Mouse (Mus musculus): Measurements from ENCODE around the gene Ccdc116.
"Not testable (repeated sequence)": the region's sequence is repeated elsewhere in the genome, so short reads cannot be mapped to it uniquely, and the experiment has no call there.

Gene Ccdc116

GRCm38 (mm10) chr16:17146772-17147235, at the start of gene Ccdc116:
Gene Ccdc116, minus strand, starts transcription at chr16:17147229.
- DNase-seq: peak; percentile 74

DNA sequence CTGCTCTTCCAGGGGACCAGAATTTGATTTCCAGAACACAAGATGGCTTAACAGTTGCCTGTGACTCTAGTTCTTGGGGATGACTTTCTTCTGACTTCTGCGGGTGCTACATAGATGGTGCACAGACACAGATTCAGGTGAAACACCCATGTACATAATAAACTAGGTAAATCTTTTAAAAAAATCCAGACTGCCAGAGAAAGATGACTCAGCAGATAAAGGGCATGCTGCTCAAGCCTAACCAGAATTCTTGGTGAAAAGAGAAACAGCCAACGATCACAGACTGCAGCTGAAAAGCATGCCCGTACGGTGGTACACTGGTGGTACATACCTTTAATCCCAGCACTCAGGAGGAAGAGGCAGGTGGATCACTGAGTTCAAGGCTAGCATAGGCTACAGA, 46.8 kb upstream of the Ccdc116 start:
- no peak for DNase-seq

DNA sequence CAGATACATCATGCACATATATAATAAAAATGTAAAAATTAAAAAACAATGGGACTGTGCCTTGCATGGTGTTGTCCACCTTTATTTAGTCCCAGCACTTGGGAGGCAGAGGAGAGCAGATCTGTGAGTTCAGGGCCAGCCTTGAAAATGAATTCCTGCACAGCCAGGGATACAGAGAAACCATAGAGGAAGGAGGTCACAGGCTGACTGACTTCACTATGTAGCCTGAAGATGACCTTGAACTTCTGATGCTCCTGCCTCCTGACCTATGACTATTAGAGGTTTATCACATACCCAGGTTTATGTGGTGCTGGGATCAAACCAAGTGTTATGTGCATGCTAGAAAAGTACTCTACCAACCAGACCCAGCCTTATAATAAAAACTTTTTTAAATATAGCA, 38.4 kb upstream of the Ccdc116 start:
- no peak for DNase-seq

DNA sequence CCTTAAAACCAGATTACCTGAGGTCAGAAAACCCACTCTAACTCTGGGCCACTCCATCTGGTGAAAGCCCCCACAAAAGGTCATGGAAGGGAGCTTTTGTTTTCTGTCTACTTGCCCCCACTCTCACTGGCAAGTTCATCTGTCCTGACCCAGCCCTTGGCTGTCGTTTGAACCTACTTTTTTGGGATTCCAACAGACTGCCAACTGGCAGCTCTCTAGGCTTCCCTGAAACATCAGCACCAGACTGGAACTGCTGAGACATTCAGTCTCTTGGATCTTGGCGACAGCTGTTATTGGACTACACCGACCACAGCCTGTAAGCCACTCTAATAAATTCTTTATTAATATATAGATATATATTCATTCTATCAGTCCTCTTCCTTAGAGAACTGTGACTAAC, 36.0 kb upstream of the Ccdc116 start:
- DNase-seq: no peak

GRCm38 (mm10) chr16:17182136-17182535, 35.1 kb upstream of the Ccdc116 start:
- no peak for DNase-seq

GRCm38 (mm10) chr16:17181382-17181781, 34.4 kb upstream of the Ccdc116 start:
- DNase-seq: no peak

DNA sequence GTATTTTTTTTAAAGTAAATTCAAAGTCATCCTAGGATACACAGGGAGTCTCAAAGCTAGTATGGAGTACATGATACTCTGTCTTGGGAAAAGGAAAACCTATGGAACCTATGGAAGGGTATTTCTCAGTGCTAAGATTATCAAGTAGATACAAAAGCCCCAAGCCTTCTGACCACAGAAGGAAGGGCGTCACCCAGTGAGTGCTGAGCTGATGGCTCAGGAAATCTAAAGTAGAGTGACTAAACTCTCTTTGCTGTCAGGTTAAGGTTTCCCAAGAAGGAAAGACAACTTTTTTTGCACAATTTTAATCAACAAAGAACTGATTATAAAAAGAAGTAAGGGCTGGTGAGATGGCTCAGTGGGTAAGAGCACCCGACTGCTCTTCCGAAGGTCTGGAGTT, 32.7 kb upstream of the Ccdc116 start:
- DNase-seq: no peak

GRCm38 (mm10) chr16:17177623-17178170, 30.7 kb upstream of the Ccdc116 start:
- DNase-seq: no peak

DNA sequence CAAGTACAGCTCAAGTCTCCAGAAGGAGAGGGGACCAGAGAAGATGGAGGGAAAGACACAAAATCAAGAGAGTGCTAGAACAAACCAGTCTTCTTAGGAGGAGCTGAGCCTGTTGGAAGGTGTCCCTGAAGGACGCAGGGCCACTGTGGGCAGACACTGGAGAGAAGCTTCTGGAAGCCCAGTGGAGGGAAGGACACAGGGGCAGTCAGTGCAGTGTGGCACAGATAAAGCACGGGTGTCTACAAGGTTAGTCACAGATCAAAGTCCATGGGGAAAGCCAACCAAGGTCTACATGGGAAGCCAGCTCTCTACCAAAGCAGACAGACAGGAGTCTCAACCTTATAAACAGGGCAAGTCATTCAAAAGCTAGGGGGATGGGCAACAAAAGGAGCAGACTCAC, 28.7 kb upstream of the Ccdc116 start:
- DNase-seq: no peak

GRCm38 (mm10) chr16:17168049-17168448, 21.0 kb upstream of the Ccdc116 start:
- DNase-seq: no peak

- no peak for DNase-seq
Observed at GRCm38 (mm10) chr16:17167179-17167578, 20.1 kb upstream of the Ccdc116 start.

DNA sequence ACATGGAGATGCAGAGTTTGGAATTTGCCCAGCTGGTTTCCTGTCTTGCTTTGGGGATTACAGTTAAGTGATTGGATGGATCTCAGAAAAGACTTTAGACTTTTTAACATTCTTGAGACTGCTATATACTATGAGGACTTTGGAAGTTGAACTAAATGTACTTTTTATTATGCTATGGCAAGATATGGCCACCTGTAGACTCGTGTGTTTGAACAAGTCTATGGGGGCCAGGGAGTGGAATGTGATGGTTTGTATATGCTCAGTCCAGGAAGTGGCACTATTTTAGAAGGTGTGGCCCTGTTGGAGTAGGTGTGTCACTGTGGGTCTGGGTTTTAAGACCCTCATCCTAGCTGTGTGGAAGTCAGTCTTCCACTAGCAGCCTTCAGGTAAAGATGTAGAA, 18.4 kb upstream of the Ccdc116 start:
- DNase-seq: not testable (repeated sequence)

- no peak for DNase-seq
Observed at GRCm38 (mm10) chr16:17154346-17154745, 7.3 kb upstream of the Ccdc116 start.

- DNase-seq: no peak
Observed at GRCm38 (mm10) chr16:17151874-17152273, 4.8 kb upstream of the Ccdc116 start.

- DNase-seq: no peak
Observed at GRCm38 (mm10) chr16:17150520-17151258, 3.7 kb upstream of the Ccdc116 start.

GRCm38 (mm10) chr16:17148084-17148483, 1.1 kb upstream of the Ccdc116 start:
- DNase-seq: peak; percentile 58

DNA sequence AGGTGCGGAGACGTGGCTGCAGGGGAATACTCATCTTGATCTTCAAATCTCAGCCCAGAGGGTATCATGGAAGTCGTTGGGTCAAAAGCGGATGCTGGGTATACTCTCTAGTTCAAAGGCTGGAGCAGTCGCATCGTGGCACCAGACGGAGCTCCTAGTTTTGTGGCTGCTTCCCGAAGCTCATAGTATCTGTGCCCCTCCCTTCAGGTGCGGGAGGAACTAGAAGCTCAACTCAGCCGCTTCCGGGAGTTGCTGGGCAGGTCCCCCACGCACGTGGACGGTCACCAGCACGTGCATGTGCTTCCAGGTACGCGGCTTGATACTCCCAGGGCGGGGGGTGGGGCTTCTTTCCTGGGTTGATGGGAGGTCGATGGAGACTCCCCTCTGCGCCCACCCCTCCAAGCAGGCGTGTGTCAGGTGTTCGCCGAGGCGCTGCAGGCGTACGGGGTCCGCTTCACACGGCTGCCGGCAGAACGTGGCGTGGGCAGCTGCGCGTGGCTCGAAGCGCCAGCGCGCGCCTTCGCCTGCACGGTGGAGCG, 431 bp upstream of the Ccdc116 start:
- peak; percentile 22 for DNase-seq

GRCm38 (mm10) chr16:17144339-17144738, 2.7 kb downstream of the Ccdc116 start, which contains the start of gene Ydjc:
Gene Ydjc, plus strand, starts transcription at chr16:17144621.
- no peak for DNase-seq

GRCm38 (mm10) chr16:17137355-17137754, 9.7 kb downstream of the Ccdc116 start:
- no peak for DNase-seq

- DNase-seq: no peak
Observed at GRCm38 (mm10) chr16:17132906-17133200, 14.2 kb downstream of the Ccdc116 start.

GRCm38 (mm10) chr16:17132089-17132905, 14.7 kb downstream of the Ccdc116 start, which contains the start of gene Sdf2l1:
Gene Sdf2l1, minus strand, starts transcription at chr16:17132383.
- DNase-seq: peak; percentile 97

GRCm38 (mm10) chr16:17131191-17132088, 15.6 kb downstream of the Ccdc116 start:
- DNase-seq: peak; percentile 35
